Mouse (Mus musculus) heart, adult 9 months (tissue): ENCODE data around the gene C4bp.
"Not testable (repeated sequence)": the region's sequence is repeated elsewhere in the genome, so short reads cannot be mapped to it uniquely, and the experiment has no call there.

Experiments
- DNase-seq, 2 experiments: peaks; one replicate each; pipeline ENCODE4 v3.0.0; 2022; ENCODE audit warnings: low spot score in 2 of 2

The C4bp gene

DNA sequence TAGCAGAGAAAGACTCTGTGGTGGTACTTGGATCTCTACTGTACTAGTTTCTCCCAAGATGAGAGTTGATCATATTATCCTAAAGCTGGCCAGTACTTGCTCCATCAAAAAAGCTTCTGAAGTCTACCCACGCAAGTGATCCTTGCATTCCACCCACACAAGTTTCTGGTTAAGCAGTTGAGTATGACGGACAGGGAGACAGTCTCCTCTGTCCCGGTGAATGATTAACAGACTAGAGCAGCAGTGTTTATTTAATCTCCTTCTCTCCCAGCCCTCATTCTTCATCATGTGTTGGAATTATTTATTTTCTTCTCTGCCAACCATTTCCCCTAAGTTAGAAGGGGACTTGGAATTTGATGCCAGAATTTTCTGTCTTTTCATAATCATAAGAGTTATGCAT, at the start of gene C4bp:
Gene C4bp (minus strand): TSS at position 179 of the 400 bp plus-strand sequence.
- no peak for DNase-seq

DNA sequence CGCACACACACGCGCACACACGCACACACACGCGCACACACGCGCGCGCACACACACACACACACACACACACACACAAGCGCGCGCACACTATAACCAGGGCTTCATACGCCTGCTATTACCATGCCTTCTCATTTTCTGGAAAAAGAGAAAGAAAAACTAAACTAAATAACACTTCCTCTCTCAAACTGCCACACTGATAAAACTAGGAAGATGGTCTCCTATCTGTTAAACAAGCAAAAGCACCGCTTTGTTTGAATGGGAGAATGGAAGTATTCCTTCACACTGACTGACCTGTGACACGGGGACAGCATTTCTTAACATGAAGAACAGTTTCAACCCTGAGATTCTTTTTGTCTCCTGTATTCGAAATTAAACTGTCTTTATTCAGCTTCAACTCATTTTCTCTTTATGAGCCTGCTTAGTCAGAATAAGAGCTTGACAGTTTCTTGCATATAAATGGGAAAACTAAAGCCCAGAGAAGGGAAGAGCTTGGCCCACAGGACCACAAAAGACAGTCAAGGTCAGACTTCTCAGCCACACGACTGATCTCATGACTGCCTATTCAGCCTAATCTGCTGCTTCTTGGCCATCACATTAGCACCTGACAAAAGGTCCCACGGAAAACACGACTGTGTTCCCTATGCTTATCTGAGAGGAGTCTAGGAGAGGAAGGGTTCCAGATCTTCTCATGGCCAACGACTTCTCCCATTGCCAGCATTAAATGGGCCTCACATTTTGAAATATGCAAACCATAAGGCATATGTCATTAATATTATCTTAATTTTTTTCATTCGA, 49.0 kb upstream of the C4bp start:
- peak in 1 of 2 experiments; percentile 34 for DNase-seq

DNA sequence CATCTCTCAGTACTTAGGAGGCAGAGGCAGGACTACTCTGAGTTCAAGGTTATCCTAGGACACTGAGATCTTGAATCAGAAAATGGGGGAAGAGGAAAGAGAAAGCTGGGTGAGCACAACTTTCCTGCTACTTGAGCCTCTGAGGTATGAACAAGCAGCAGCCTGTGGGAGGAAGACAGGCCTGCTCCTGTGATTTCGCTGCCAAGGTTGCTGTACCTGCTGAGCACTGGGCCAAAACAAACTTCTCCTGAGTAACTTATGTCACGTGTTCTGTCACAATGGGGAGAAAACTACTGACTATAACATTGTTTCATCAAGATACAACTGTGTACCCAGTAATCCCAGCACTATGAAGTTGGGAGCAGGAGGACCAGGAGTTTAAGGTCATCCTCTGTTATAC, 42.2 kb upstream of the C4bp start:
- DNase-seq: no peak

- no peak for DNase-seq
These were observed 40.5 kb upstream of the C4bp start for GRCm38 (mm10) chr1:130701976-130702375.

DNA sequence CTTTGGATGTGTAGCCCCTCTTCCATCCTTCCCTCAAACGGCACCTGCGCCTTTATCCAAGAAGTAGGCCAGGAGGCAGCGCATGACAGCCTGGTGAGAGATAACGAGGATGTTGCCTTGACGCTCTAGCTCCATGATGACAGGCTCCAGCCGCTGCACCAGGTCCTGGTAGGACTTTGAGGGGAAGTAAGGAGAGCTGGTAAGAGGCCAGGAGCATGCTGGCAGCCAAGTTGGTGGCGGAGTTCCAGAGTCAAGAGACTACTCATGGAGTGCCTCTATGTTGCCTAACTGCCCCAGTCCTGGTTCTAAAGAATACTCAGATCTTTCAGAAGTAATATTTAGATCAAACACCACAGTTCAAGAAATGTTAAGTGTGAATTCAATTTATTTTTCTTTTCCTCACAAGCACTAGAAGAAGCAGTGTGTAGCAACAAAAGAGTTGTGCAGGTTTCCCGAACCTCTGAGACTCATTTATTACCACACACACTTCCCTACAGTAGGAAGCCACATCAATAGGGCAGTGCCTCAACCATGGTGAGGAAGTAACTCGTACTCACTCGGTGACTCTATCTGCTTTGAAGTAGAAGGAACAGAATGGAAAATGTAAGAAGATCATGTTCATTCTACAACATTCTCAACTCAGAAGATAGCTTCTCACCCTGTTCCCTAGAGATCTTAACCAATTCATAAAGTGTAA, 38.7 kb upstream of the C4bp start:
- DNase-seq: peak; percentile 73 to 80

DNA sequence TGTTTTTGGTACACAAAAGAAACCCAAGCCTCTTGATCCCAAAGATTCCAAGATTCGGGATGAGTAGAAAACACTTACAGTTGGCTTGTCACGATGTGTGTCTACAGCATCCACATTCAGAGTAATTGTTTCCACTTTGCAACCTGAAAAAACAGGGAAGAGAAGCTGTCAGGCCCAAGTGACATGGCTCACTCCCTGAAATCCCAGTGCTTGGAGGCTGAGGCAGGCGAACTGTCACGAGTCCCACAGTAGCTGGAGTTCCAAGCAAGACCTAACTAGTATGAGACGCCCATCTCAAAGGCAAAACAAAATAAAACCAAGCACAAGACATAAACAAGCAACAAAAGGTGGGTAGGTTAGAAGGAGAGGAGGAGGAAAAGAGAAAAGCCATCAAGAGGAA, 37.2 kb upstream of the C4bp start:
- no peak for DNase-seq

DNA sequence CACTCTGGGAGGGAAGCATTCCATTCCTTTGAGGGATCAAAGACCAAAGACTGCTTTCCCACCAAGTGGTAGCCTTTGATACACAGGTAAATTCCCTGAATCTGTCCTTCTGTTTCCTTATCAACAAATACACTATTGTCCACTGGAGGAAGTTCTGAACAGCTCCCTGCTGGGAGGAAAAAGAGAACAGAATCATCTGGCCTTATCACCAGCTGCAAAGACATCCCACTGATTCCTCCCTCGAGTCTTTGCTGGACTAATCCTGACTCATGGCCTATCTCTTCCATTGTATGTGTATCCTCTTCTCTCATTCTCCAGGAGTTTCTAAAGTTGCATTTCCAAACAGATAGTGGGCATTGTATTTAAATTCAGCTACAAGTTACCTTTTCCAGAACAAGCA, 22.5 kb upstream of the C4bp start:
- DNase-seq: no peak

DNA sequence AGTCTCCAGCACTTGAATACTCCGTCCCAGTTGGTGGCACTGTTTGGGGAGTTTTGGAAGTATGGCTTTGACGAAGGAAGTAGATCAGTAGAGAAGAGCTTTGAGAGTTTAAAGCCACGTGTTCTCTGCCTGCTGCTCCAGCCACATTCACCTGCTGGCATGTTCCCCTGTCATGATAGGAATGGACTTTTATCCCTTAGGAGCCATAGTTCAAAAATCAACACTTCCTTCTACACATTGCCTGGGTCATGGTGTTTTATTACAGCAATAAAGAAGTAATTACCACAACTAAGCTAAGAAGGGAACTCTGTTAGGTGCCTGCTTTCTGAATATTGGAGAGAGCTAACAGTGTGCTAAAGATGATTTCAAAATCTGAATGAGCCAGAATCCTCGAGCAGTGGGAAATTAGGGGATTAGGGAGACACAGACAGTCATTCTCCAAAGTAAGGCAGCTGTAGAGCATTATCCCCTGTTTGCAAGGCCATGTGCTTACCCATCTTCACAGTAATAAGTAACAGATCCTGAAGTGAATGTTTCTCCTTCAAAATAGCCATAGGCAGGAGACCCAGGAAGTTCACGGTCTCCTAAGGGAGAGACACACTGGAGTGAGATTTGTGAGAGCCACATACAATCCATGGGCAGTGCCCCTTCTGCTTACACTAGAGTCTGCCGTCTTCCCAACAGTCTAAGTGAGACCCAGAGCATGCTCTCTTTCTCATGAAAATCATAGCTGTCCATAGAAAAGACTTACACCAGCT, 20.4 kb upstream of the C4bp start:
- DNase-seq: no peak

GRCm38 (mm10) chr1:130681075-130681474, 19.6 kb upstream of the C4bp start:
- no peak for DNase-seq

- no peak for DNase-seq
These were observed 17.1 kb upstream of the C4bp start for GRCm38 (mm10) chr1:130678551-130678950.

- not testable (repeated sequence) for DNase-seq
These were observed 2.1 kb upstream of the C4bp start for GRCm38 (mm10) chr1:130663576-130663975.

DNA sequence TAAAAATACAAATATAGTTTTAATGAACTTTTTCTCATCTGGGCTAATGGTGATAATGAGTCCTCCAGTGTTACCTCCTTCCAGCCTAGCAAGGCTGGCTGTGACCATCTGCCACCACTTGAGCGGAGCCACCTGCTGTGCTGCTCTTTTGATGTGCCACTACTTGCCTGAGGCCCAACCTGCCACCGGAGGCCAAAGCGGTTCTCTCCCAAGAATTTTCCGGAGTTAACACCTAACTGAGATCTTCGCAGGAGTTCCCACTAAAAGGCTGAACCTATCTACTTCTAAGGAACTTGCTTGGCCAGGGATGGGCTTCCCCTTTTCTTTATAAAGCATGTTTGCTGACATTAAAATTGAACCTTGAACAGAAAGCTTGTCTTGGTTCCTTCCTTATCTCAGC, 1.8 kb downstream of the C4bp start:
- DNase-seq: not testable (repeated sequence)

GRCm38 (mm10) chr1:130644103-130644502, 17.3 kb downstream of the C4bp start:
- DNase-seq: no peak

- DNase-seq: no peak
These were observed 20.5 kb downstream of the C4bp start for GRCm38 (mm10) chr1:130640967-130641366.

DNA sequence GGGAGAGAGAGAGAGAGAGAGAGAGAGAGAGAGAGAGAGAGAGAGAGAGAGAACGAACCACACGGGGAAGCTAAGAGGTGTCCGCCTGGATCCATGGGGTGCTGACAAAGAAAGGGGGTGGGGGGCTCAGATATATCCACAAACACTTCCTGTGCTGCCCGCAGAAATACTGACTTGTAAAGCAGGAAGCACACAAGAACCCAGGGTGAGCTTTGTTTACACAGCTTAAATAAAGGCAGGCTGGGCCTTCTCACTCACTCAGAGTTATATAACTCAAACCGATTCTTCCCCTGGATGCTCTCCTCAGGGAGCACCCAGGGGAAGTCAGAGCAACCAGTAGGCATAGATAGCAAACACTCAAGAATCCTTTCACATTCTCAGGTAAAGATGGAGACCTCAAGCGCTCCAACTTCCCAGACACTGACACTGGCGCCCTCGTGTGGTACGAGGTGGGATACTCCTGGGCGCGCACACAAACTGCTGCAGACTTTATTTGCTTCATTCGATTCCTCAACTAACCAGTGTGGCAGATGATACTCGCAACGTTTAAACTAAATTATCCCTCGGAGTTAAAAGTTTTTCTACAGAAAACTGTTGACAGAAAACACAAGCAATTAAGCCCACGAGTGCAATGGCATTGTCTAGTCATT, 27.5 kb downstream of the C4bp start:
- peak; percentile 5 to 47 for DNase-seq

DNA sequence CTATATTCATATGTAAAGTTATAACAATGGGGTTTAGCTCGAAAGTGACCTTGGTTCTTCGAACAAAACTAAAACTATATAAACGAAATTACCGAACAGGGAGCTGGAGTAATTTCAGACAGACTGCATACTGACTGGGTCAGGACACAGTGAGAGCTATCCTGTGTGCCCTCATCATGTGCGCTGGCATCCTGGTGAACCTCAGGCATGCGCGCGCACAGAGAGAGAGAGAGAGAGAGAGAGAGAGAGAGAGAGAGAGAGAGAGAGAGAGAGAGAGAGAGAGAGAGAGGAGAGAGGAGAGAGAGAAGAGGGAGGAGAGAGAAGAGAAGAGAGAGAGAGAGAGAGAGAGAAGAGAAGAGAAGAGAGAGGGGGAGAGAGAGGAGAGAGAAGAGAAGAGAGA, 28.1 kb downstream of the C4bp start:
- DNase-seq: no peak

DNA sequence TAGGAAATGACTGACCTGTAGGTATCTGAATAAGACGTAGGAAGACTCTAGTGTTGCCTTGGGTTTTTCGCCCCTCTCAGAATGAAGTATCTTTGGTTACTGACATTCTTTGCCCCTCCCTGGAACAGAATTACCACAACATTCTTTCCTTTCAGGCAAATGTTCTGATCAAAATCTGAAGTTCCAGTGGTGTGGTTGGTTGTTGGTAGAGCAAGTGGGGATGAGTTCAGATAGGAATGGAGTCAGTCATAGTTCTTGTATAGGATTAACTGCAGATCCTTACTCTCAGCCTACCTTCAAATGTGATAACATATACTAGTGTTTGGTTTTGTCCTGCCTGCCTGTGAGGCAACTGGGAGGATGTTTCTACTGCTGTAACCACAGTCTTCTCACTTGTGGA, 31.9 kb downstream of the C4bp start, which contains the start of gene Zp3r:
Gene Zp3r (minus strand): TSS at position 101 of the 400 bp plus-strand sequence.
- DNase-seq: no peak

DNA sequence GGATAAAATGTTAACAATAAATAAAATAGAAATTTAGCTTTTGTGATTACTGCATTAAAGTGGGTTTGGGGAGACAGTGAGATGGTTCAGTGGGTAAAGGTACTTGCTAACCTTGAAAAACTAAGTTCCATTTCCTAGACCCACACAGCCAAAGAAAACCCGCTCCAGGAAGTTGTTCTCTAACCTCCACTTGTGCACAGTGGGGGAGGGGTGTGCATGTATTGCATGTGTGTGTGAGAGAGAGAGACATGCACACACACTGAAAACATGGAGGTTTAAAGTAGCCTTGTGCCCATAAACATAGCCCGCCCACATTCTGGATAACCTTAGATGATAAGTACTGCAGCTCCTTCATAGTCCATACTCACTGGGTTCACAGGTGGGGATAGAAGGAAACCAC, 65.1 kb downstream of the C4bp start:
- no peak for DNase-seq

- peak; percentile 21 to 29 for DNase-seq
These were observed 72.8 kb downstream of the C4bp start for GRCm38 (mm10) chr1:130588659-130589058.
